Mouse (Mus musculus): ENCODE measurements around the gene Gpx4. TPM values are rescaled to one million over a fixed set of nuclear protein-coding genes. Genes with fewer than 3 reads are reported as not detected.
"Not testable (repeated sequence)": the region's sequence is repeated elsewhere in the genome, so short reads cannot be mapped to it uniquely, and the experiment has no call there.

Gene Gpx4
- polyA plus RNA-seq, 1 experiment = 1,278 TPM

DNA sequence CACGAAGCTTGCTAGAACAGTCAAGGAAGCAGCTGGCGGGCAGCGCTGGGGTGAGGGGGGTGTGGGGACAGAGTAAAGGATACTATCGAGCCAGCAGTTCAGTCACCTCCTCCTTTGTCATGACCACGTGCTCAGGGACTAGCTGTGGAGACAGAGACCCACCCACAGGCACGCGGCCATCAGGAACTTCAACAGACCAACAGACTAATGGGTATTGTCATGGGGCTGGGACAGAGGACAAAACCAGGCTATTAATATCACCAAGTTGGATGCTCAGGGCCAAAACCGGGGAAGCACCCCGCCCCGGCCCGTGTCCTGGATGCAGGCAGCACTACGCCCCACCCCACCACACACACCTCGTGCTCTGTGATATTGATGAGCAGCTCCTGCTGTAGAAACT, 10.1 kb upstream of the Gpx4 start:
- no peak overlapping the region for H3K4me3 ChIP-seq
- TF ChIP-seq REST (IDR thresholded peaks at IDR 0.05; ENCODE audit: insufficient read depth, insufficient read length) (no peak), MYOG (IDR thresholded peaks at IDR 0.05; ENCODE audit: control insufficient read depth in 1 of 3, insufficient read depth in 1 of 3, insufficient read length in 2 of 3, low read depth in 2 of 3) (no peak), TCF3 (IDR thresholded peaks at IDR 0.05; ENCODE audit: insufficient read length, low read depth) (no peak), SRF (IDR thresholded peaks at IDR 0.05; ENCODE audit: control insufficient read depth, insufficient read length, low read depth) (no peak), MYOD1 (IDR thresholded peaks at IDR 0.05; ENCODE audit: control insufficient read depth in 1 of 3, insufficient read length in 2 of 3, low read depth in 2 of 3) (no peak), CEBPB (IDR thresholded peaks at IDR 0.05; ENCODE audit: insufficient read depth, poor library complexity, severe bottlenecking) (no peak), E2F4 (IDR thresholded peaks at IDR 0.05; ENCODE audit: insufficient read depth) (no peak)
- H3ac ChIP-seq (ENCODE audit: control insufficient read depth, insufficient read length) = no peak overlapping the region
- peaks cover 18% of the 10 kb centered on the region for H3K79me2 ChIP-seq (ENCODE audit: control insufficient read depth, insufficient read depth)
- no peak overlapping the region for H3K4me2 ChIP-seq (ENCODE audit: low read depth)
- no peaks in the 10 kb centered on the region for H3K27me3 ChIP-seq (ENCODE audit: control insufficient read depth, insufficient read depth, insufficient read length)
- H3K36me3 ChIP-seq (ENCODE audit: control insufficient read depth, insufficient read depth) = no peaks in the 10 kb centered on the region

GRCm38 (mm10) chr10:80039559-80039979, 7.4 kb upstream of the Gpx4 start, which contains the start of gene Polr2e:
TSS of gene Polr2e (minus strand) at chr10:80039795.
- Histone ChIP-seq H3K36me3 (ENCODE audit: control insufficient read depth, insufficient read depth) (no peaks in the 10 kb centered on the region), H3ac (ENCODE audit: control insufficient read depth, insufficient read length) (peak within 1 kb of the TSS; percentile 51), H3K27me3 (ENCODE audit: control insufficient read depth, insufficient read depth, insufficient read length) (no peaks in the 10 kb centered on the region), H3K4me2 (ENCODE audit: low read depth) (peak within 1 kb of the TSS; percentile 97), H3K79me2 (ENCODE audit: control insufficient read depth, insufficient read depth) (peaks cover 18% of the 10 kb centered on the region), H3K4me3 (peak within 1 kb of the TSS; percentile 65)
- TF ChIP-seq POLR2AphosphoS2 (IDR thresholded peaks at IDR 0.05; ENCODE audit: insufficient read length, low read depth) (peak; percentile 94), TCF12 (IDR thresholded peaks at IDR 0.05; ENCODE audit: insufficient read depth, poor library complexity, severe bottlenecking) (no peak), REST (IDR thresholded peaks at IDR 0.05; ENCODE audit: insufficient read depth, insufficient read length) (peak; percentile 17), MYOG (IDR thresholded peaks at IDR 0.05; ENCODE audit: control insufficient read depth in 1 of 3, insufficient read depth in 1 of 3, insufficient read length in 2 of 3, low read depth in 2 of 3) (peak in 1 of 3 experiments; percentile 51), MAX (IDR thresholded peaks at IDR 0.05; ENCODE audit: low read depth) (peak; percentile 96), MYOD1 (IDR thresholded peaks at IDR 0.05; ENCODE audit: control insufficient read depth in 1 of 3, insufficient read length in 2 of 3, low read depth in 2 of 3) (no peak), POLR2A (IDR thresholded peaks at IDR 0.05; ENCODE audit: insufficient read length, low read depth) (peak; percentile 94), SRF (IDR thresholded peaks at IDR 0.05; ENCODE audit: control insufficient read depth, insufficient read length, low read depth) (peak; percentile 64), CEBPB (IDR thresholded peaks at IDR 0.05; ENCODE audit: insufficient read depth, poor library complexity, severe bottlenecking) (no peak)

DNA sequence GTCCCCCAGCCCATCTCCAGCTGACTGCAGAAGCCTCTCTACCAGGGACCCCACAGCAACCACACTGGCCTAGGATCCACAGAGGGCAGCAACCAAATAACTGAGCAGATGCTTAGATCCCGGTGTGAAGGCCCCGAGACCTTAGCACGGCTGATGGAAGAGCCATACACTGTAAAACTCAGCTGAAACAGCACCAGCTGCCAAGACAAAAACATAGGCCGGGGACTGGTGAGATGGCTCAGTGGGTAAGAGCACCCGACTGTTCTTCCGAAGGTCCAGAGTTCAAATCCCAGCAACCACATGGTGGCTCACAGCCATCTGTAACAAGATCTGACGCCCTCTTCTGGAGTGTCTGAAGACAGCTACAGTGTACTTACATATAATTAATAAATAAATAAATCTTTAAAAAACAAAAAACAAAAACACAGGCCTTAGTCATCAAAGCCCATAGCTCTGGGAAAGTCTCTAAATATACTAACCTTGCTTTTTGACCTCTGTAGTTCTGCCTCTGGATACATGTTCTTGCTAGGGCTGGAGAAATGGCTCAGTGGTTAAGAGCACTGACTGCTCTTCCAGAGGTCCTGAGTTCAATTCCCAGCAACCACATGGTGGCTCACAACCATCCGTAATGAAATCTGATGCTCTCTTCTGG, 5.4 kb upstream of the Gpx4 start:
- H3K36me3 ChIP-seq (ENCODE audit: control insufficient read depth, insufficient read depth); H3K4me3 ChIP-seq; H3ac ChIP-seq (ENCODE audit: control insufficient read depth, insufficient read length); H3K27me3 ChIP-seq (ENCODE audit: control insufficient read depth, insufficient read depth, insufficient read length); H3K4me2 ChIP-seq (ENCODE audit: low read depth): not testable (repeated sequence)
- peaks cover 18% of the 10 kb centered on the region for H3K79me2 ChIP-seq (ENCODE audit: control insufficient read depth, insufficient read depth)

GRCm38 (mm10) chr10:80044087-80044486, 2.9 kb upstream of the Gpx4 start:
- peaks cover 4% of the 10 kb centered on the region for H3K79me2 ChIP-seq (ENCODE audit: control insufficient read depth, insufficient read depth)

DNA sequence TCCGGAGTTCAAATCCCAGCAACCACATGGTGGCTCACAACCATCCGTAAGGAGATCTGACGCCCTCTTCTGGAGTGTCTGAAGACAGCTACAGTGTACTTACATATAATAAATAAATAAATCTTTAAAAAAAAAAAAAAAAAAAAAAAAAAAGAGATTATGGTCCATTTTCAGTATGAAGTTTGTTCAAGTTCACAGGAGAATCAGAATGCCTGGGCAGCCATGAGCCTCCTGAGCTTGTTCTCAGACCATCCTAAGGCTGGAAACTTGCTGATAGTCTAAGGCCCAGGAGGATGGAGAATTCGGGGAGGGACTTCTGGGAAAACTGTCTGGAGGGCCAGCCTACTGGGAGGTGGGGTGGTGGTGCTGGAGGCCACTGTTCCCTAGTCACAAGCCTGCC, 1.6 kb upstream of the Gpx4 start:
- not testable (repeated sequence) for H3ac ChIP-seq (ENCODE audit: control insufficient read depth, insufficient read length); H3K27me3 ChIP-seq (ENCODE audit: control insufficient read depth, insufficient read depth, insufficient read length); H3K79me2 ChIP-seq (ENCODE audit: control insufficient read depth, insufficient read depth); H3K36me3 ChIP-seq (ENCODE audit: control insufficient read depth, insufficient read depth); H3K4me2 ChIP-seq (ENCODE audit: low read depth); H3K4me3 ChIP-seq

More at GRCm38 (mm10) chr10:80044087-80044486, 2.9 kb upstream of the Gpx4 start:
- no peaks in the 10 kb centered on the region for H3K27me3 ChIP-seq (ENCODE audit: control insufficient read depth, insufficient read depth, insufficient read length)
- H3K36me3 ChIP-seq (ENCODE audit: control insufficient read depth, insufficient read depth) = no peaks in the 10 kb centered on the region
- H3ac ChIP-seq (ENCODE audit: control insufficient read depth, insufficient read length) = no peak overlapping the region
- H3K4me2 ChIP-seq (ENCODE audit: low read depth) = no peak overlapping the region
- no peak for TF ChIP-seq TCF12 (IDR thresholded peaks at IDR 0.05; ENCODE audit: insufficient read depth, poor library complexity, severe bottlenecking)
- TF ChIP-seq POLR2AphosphoS2 (IDR thresholded peaks at IDR 0.05; ENCODE audit: insufficient read length, low read depth) = no peak
- H3K4me3 ChIP-seq = no peak overlapping the region

DNA sequence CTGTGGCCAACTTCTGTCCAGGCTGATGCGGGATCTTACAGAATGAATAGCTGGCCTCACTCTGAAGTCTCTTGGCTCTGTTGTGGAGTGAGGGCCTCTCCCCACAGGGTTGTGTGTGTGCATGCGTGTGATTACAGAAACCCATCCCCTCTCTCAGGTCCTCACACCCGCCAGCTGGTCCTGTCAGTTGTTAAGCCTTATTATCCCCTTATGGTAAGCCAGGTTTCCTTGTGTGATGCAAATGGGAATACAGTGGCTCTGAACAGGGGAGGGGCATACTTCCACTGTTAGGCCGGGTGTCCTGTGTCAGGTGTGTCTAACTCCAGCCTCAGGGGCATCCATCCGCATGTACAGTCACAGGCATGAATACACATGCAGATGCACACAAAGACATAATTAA, 1.2 kb upstream of the Gpx4 start:
- no peaks in the 10 kb centered on the region for H3K27me3 ChIP-seq (ENCODE audit: control insufficient read depth, insufficient read depth, insufficient read length)
- no peak overlapping the region for H3K4me2 ChIP-seq (ENCODE audit: low read depth)
- no peak overlapping the region for H3K4me3 ChIP-seq
- no peaks in the 10 kb centered on the region for H3K79me2 ChIP-seq (ENCODE audit: control insufficient read depth, insufficient read depth)
- H3ac ChIP-seq (ENCODE audit: control insufficient read depth, insufficient read length) = no peak overlapping the region
- H3K36me3 ChIP-seq (ENCODE audit: control insufficient read depth, insufficient read depth) = no peaks in the 10 kb centered on the region
- TF ChIP-seq MAX (IDR thresholded peaks at IDR 0.05; ENCODE audit: low read depth) = no peak
- TF ChIP-seq REST (IDR thresholded peaks at IDR 0.05; ENCODE audit: insufficient read depth, insufficient read length) = no peak
- no peak for TF ChIP-seq TCF3 (IDR thresholded peaks at IDR 0.05; ENCODE audit: insufficient read length, low read depth)
- TF ChIP-seq USF1 (IDR thresholded peaks at IDR 0.05; ENCODE audit: low read depth) = no peak
- TF ChIP-seq POLR2A (IDR thresholded peaks at IDR 0.05; ENCODE audit: insufficient read length, low read depth) = no peak
- TF ChIP-seq TCF12 (IDR thresholded peaks at IDR 0.05; ENCODE audit: insufficient read depth, poor library complexity, severe bottlenecking) = no peak
- no peak for TF ChIP-seq E2F4 (IDR thresholded peaks at IDR 0.05; ENCODE audit: insufficient read depth)
- TF ChIP-seq SRF (IDR thresholded peaks at IDR 0.05; ENCODE audit: control insufficient read depth, insufficient read length, low read depth) = no peak
